Mouse (Mus musculus) olfactory bulb, adult 2 months (tissue): Measurements from ENCODE around the gene Csnk1d. TPM values are rescaled to one million over a fixed set of nuclear protein-coding genes. Genes with fewer than 3 reads are reported as not detected.

Experiments used
- H3K27ac ChIP-seq: fragments of 200-500 bp; 2 replicates; pipeline ENCODE4 v1.5.1; 2012; ENCODE audit warnings: low read depth, low read length; ENCODE audit not compliant: insufficient read depth
- H3K4me1 ChIP-seq: fragments of 200-500 bp; 2 replicates; pipeline ENCODE4 v1.6.1; 2012; ENCODE audit warnings: low read length; ENCODE audit not compliant: control insufficient read depth, insufficient read depth
- H3K4me3 ChIP-seq: fragments of 200-500 bp; 2 replicates; pipeline ENCODE4 v1.5.1; 2012; ENCODE audit warnings: mild to moderate bottlenecking, low read depth, low read length, moderate library complexity; ENCODE audit not compliant: insufficient read depth
- CTCF ChIP-seq: fragments of 200-500 bp; IDR thresholded peaks from 2 replicates; pipeline ENCODE4 v1.5.1; 2012; ENCODE audit warnings: low read depth, mild to moderate bottlenecking, low read length, moderate library complexity; ENCODE audit not compliant: insufficient read depth
- POLR2A ChIP-seq: fragments of 200-500 bp; IDR thresholded peaks from 2 replicates; pipeline ENCODE4 v1.6.1; 2012; ENCODE audit warnings: mild to moderate bottlenecking, low read depth, low read length, moderate library complexity; ENCODE audit not compliant: insufficient read depth
- WGBS: fragments of 180-500 bp; shearing (Covaris S2); methylation state at CpG from one replicate; pipeline ENCODE4 v1.1.7; 2018; 5-methylcytosine and 5-hydroxymethylcytosine counted together
- polyA plus RNA-seq: library from polyadenylated mRNA; stranded (reverse); fragments of >200 nt; gene quantifications from 2 replicates; pipeline ENCODE4 v1.2.4, GENCODE M21; 2012; ENCODE audit warnings: low replicate concordance; ENCODE audit not compliant: missing spikeins, insufficient read depth, insufficient read length

The Csnk1d gene
- polyA plus RNA-seq, 1 experiment: not detected

DNA sequence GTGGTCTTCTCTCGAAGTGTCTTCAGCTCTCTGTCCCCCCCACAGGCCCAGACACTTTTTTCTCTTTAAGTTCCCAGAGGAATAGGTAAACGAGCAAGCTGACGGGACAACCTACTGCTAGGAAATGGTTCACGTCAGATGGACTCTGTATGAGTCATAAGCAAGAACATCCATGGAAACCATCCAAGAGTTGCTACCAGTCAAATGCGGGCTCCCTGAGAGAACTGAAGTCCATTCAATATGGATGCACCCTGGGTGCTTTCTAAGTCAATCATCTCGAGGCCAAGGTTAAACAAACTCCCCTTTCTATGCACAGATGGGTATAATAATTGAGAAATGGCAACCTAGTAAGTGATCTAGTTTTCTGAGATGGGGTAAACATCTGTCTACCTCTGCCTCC, 17.8 kb downstream of the Csnk1d start:
- 48% methylated on average over 6 of the region's 6 CpGs for WGBS
- Histone ChIP-seq H3K4me3 (no peak overlapping the region), H3K27ac (no peak overlapping the region), H3K4me1 (peaks cover 6% of the 10 kb centered on the region)
- TF ChIP-seq CTCF (no peak), POLR2A (no peak)

DNA sequence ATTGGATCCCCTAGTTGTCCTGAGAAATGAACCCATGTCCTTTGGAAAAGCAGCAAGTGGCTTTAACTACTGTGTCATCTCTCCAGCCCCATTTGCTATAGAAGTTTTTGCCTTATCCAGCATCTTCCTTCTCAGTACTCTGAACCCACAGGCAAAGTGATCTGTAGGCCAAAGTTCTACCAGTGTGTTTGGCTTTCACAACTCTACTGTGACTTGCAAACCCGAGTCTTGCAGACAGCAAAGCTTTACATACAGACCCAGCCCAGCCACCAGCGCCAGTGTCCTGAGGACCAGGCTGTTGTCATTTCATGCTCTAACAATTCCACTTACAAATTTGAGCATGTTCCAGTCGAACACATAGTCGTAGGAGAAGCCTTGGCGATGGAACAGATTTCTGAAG, 19.9 kb downstream of the Csnk1d start:
- Histone ChIP-seq H3K4me1 (peaks cover 8% of the 10 kb centered on the region), H3K4me3 (no peak overlapping the region), H3K27ac (no peak overlapping the region)
- 92% methylated on average over 5 of the region's 5 CpGs for WGBS
- TF ChIP-seq CTCF (no peak), POLR2A (no peak)

DNA sequence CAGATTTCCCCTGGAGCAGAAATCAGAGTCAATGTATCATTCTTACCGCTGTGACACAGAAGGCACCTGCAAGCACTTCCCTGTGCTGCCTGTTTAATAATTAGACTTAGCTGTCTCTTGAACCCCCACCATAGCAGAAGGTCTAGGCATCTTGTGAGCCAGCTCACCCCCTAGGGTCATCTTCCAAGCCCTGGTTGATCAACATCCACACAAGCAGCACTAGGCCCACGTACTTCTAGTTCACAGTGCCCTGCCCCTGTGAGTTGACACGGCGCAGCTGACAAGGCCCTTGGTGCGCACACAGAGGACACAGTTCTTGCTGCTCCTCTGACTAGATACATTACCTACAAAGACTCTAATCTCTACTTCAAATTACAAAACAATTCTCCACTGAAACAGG, 21.4 kb downstream of the Csnk1d start:
- WGBS: 78% methylated on average over 5 of the region's 5 CpGs
- TF ChIP-seq POLR2A: no peak
- no peak for TF ChIP-seq CTCF
- Histone ChIP-seq H3K4me3 (no peak overlapping the region), H3K27ac (no peak overlapping the region), H3K4me1 (peaks cover 14% of the 10 kb centered on the region)

DNA sequence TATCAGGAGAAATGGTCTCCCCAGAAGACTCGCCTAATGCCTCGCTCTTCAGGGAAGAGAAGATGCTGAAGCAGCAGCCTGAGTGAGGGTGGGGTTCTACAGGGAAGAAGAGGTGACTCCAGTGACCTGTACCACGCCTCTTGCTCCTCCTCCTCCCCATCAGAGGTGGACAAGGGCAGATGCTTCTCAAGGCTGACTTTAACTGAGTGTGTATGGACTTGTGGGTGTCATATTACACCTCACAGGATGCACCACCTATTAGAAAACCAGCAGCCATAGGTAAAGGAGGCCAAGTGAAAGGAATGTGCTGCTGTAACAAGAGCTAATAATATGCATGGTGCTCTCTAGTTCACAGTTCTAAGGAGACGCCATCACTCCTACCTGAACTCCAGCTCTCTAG, 25.5 kb downstream of the Csnk1d start:
- H3K4me3 ChIP-seq: no peak overlapping the region
- TF ChIP-seq CTCF (no peak), POLR2A (no peak)
- WGBS: 67% methylated on average over 4 of the region's 4 CpGs
- H3K27ac ChIP-seq: no peak overlapping the region
- H3K4me1 ChIP-seq: peaks cover 15% of the 10 kb centered on the region

DNA sequence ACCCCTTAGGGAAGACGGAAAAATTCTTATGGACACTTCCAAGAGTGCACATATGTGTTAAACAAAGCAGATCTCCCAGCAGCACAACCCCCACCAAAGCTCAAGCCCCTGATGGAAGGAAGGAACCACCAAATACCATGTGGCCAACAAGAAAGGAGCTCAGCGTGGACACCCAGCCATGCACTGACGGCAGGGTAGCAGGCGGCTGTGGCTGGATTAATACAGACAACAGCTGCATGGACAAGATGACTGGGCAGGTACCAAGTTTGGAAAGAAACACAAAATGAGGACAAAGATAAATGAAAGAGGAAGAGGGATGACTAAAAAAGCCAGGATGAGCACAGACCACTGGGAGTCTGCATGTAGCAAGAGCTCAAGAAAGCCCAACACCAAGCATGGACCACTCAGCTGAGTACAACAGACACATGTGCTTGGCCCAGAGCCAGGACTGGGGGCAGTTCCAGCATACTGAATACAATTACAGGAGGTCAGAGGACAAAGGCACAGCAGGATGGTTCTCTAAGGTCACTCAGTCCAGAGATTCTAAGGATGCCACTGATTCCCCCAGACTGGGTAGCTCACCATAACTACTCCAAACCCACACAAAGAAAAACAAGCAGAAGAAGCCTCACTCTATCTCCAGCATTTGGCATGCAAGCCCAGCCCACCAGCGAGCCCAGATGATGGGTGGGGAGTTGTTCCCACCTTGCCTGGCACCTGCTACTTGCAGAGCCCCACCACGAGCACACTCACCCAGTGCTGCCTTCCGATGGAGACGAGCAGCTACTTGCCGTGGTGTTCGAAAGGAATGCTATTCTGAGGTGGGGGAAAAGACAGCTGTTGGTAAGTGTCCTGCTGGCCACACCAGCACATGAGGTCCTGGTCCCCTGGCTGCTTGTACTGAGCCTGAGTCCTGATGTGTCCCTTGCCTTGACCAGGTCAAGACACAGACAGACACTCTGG, 26.7 kb downstream of the Csnk1d start:
- Histone ChIP-seq H3K4me3 (no peak overlapping the region), H3K27ac (no peak overlapping the region), H3K4me1 (peaks cover 14% of the 10 kb centered on the region)
- TF ChIP-seq CTCF (no peak), POLR2A (no peak)
- 56% methylated on average over 10 of the region's 10 CpGs for WGBS

DNA sequence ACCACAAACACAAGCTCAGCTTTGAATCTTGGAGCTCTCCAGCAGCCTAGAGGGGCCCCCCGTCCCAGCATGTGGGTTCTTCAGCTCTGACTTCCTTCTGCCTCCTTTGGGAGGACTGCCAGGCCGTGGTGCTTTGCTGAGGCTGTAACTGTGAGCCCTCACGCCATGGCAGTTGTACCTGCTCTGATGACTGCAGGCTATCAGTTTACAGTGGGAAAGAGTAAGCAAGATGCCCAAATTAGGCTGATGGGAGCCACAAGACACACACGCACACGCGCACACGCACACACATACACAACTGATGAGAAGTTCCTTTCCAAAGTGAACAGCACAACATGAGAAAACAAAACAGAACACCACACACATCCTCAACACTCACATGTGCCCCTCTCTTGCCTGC, 28.2 kb downstream of the Csnk1d start:
- TF ChIP-seq POLR2A: no peak
- TF ChIP-seq CTCF: no peak
- H3K4me3 ChIP-seq: no peak overlapping the region
- H3K4me1 ChIP-seq: peaks cover 18% of the 10 kb centered on the region
- WGBS: 87% methylated on average over 7 of the region's 7 CpGs
- no peak overlapping the region for H3K27ac ChIP-seq

DNA sequence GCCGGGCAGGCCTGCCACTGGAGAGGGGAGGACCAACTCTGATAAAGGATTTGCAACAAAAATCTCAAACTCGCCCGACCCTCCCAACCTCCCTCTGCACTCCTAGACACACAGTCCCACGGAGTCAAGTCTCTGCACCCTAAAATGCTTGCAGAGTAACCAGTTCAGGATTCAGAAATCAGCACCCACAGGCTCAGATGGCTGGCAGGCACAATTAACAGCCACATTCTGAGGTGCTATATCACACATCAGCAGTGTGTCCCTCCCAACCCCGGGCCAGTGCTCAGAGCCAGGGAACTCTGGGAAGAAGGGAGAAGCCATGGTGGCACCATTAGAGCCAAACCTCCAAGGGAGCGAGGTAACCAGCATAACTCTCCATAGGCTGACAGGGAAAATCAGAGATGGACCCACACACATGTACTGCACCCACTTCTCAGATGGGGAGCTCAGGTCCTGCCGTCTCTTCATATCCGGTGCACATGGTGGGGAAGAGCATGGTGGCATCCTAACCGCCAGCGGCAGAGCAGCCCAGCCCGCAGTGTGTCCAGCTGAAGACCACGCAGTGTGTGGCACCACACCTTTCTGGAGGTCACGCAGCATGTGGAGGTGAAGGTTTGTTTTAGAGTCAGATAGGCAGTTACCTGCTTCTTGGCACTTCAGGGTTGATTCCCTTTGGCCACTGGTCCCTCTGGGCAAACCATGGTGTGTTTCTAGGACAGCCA, 28.9 kb downstream of the Csnk1d start:
- Histone ChIP-seq H3K4me3 (no peak overlapping the region), H3K27ac (no peak overlapping the region), H3K4me1 (peaks cover 16% of the 10 kb centered on the region)
- WGBS: 89% methylated on average over 13 of the region's 13 CpGs
- TF ChIP-seq CTCF (no peak), POLR2A (no peak)

DNA sequence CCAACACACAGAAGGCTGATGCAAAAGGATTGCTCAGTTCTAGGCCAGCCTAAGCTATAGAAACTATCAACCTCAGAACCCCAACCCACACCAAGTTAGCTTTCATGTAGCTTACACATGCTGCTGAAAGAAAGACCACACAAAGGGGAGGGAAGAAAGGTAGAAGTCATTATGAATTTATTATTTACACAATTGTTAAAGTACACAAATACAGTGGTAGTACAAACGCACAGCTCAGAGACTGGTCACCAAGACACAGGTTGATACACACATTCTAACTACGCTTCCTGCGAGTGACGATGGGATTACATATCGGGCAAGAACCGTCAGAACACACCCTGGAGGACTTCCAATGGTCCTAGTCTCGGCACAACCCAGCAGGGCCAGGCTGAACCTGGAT, 29.5 kb downstream of the Csnk1d start:
- 84% methylated on average over 7 of the region's 7 CpGs for WGBS
- H3K4me3 ChIP-seq: no peak overlapping the region
- TF ChIP-seq CTCF: no peak
- TF ChIP-seq POLR2A: no peak
- H3K27ac ChIP-seq: no peak overlapping the region
- H3K4me1 ChIP-seq: peaks cover 16% of the 10 kb centered on the region

DNA sequence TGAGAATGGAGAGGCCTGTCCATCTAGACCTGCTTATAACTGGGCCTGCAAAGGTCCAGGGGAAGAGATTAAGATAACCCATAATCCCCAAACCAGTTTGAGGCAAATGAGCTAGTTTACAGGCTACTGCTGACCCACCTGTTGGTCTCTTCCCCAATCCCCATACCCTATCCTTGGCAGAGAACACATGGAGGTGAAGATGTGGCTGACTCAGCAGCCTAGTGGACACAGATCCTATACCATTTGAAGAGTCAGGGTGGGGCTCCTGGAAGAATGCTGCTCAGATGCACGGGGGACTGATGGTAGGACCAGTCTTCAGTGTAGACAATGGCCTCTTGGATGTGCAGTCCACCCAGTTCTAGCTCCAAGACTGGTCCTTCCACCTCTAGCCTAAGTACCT, 30.9 kb downstream of the Csnk1d start:
- Histone ChIP-seq H3K4me1 (peaks cover 13% of the 10 kb centered on the region), H3K27ac (no peak overlapping the region), H3K4me3 (no peak overlapping the region)
- TF ChIP-seq CTCF (no peak), POLR2A (no peak)
- 55% methylated on average over 1 of the region's 1 CpGs for WGBS
